Mouse (Mus musculus) adrenal gland (tissue): ENCODE results near the gene Ccdc126.
"Not testable (repeated sequence)": the region's sequence is repeated elsewhere in the genome, so short reads cannot be mapped to it uniquely, and the experiment has no call there.

Source experiments
- intact Hi-C: fragments of 180-260 bp; cut with DNase I; formaldehyde crosslinking; loops from one replicate; pipeline ENCODE4 v1.15.1; 2025
- long read RNA-seq, 2 experiments: library from polyadenylated mRNA; unstranded; transcript quantifications; one replicate each; pipeline ENCODE4 v2.0.0; 2020; ENCODE audit warnings: borderline replicate concordance in 1 of 2; ENCODE audit not compliant: insufficient replicate concordance in 1 of 2

Ccdc126 gene
- long read RNA-seq, experiment 1, transcript Ccdc126-201 (3 exons, 2,351 nt), result major isoform, 14 of 16 reads
- long read RNA-seq, experiment 1, partial matches to known transcripts, result 0 of 16 reads
- long read RNA-seq, experiment 1, other reads (novel, unspliced or antisense), result 2 of 16 reads
- long read RNA-seq, experiment 2, transcript Ccdc126-201 (3 exons, 2,351 nt), result major isoform, 15 of 23 reads
- long read RNA-seq, experiment 2, partial matches to known transcripts, result 0 of 23 reads
- long read RNA-seq, experiment 2, other reads (novel, unspliced or antisense), result 8 of 23 reads

DNA sequence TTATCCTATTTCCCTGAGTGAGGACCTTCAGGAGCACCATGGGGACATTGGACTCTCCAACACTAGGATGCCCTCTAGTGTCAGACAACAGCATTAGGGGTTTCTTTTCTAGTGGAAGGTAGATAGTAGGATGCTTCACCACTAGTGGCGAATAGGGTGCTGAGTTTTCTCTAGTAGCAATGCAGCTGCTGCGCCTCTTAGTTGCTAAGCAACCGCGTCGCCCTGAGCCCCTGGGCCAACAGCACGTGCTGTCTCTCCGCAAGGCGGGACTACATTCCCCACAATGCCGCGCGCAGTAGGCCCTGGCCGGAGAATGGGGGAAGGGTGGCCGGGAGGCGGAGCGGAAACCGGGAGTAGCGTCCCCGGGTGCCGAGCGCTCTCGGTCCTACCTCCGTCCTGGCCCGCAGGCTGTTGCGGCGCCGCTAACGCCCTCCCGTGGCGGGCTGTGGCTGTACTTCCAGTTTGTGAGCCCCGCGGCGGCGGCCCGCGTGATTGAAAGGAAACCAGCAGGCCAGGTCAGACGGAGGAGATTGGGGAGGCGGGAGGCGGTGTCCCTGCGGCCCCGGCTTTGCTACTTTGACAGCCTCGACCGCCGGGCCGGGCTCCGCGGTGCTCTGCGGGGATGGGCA is at the start of gene Ccdc126:
Gene Ccdc126 (plus strand): TSS at position 309 of the 629 bp plus-strand sequence.
- intact Hi-C loops, result loop anchor here (2.0 kb wide), 1 partner anchor 56 kb away; no protein-coding TSS in a partner anchor

DNA sequence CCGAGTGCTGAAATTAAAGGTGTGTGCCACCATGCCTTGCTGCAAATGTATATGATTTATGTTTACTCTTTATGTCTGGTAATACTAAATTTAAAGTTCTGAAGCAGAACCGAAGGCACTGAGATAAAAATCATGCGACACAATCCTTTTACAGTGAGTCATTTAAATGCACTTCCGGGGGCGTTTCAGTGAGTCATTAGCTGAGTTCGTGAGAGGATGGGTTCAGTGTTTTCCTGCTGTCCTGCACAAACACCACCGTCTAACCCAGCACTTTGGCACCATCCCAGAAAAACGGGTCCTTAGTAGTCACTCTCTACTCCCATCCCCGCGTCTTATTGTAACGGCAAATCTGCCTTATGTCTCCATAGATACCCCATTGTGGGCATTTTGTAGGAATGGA is 49.2 kb upstream of the Ccdc126 start:
- intact Hi-C loops, result loop anchor here (1.0 to 10.0 kb wide), 2 partner anchors 95 to 129 kb away; partner anchors contain the start of gene Fam221a

GRCm38 (mm10) chr6:49271815-49272214 is 47.3 kb upstream of the Ccdc126 start:
- intact Hi-C loops, result no loop called here

DNA sequence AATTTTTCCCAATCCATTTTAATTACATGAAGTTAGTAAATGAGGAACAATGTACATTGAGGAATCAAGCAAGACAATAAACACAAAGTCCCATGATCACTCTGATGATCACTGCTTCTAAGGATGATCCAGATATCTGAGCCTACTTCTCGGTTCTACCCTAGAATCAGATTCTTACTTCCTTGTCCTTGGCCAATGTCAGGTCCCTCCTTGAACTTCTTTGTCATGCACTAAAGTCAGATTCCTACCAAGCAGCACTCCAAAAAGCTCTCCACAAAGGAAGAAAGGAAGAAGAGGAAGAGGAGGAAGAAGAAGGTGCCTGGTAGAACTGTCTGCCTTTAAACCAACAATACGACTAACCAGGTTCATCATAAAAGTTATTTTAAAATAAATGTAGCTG is 46.2 kb upstream of the Ccdc126 start:
- intact Hi-C loops, result no loop called here

DNA sequence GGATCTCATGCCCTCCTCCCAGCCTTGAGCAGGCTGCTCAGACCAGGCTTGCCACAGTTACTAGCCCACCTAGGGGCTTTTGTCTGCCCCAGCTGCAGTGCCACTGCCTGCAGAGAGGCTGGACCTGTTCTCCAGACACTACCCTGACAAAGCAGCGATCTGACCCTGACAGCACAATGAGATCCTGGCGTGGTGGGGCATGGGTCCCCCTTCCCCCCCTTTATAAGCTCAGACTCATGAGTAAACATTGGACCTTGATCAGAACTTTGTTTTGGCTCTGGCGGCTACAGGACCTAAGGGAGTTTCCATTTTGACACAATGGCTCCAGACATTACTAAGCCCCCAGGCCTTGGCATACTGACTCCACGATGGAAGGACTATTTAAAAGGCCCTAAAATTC is 45.1 kb upstream of the Ccdc126 start:
- intact Hi-C loops, result no loop called here

DNA sequence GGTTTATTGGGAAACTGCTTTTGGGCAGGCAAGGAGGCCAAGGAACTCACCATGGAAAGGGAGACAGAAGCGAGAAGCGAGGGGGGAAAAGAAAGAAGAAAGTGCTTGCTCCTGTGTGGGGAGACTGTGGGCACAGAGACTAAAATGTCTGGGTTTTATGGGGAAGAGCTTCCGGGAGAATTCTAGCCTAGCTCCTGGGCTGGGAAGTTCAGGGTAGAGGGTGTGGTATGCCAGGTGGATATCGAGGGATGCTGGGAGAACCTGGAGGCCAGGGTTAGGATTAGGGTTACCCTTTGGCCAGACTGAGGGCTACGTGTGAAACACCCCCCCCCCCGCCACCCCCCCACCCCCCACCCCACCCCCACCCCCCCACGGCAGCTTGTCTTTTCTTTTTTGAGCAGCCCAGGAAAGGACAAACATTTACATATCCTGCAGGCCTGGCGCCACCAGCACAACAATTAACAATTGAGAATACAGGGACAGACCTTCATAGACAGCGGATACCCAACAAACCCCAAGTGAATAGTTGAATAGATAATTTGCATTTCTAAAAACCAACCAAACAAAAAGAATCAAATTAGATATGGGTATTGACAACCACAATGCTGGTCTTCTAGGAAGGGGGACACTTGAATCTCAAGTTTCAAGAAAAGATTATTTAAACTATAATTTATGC is 44.5 kb upstream of the Ccdc126 start:
- intact Hi-C loops, result no loop called here

DNA sequence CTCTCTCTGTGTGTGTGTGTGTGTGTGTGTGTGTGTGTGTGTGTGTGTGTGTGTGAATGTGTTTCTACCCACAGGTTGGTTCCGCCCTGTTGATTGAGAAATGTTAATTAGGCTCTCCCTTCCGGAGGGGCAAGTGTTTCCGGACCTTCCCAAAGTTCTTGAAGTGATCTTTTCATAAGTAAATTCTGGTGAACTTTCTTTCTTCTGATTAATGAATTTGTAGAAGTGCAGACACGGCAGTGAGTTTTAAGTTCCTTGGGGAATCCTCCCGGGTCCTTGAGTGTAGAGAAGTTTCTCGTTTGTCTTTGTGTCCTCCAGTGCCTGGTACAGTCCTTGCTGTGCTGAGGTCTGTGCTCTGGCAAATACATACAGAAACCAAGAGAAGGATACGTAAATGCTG is 43.8 kb upstream of the Ccdc126 start:
- intact Hi-C loops, result no loop called here

- intact Hi-C loops, result no loop called here
Measured at GRCm38 (mm10) chr6:49280942-49281341, 38.1 kb upstream of the Ccdc126 start.

DNA sequence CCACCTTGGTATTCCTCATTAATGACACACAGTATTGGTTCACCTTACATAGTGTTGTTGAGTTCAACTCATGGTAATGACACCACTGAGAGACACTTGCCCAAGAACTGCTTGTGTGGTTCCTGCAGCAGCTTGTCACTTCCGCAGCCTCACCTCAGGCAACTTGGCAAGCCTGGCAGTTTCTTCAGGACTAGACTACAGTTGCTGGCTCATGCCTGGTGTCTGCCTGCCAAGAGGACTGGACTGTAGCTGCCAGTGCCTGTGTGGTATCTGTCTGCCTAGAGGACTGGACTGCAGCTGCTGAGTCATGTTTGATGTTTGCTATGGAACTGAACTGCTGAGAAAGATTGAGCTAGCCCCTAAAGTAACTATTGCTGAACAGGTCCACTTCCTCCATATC is 37.0 kb upstream of the Ccdc126 start:
- intact Hi-C loops, result no loop called here

DNA sequence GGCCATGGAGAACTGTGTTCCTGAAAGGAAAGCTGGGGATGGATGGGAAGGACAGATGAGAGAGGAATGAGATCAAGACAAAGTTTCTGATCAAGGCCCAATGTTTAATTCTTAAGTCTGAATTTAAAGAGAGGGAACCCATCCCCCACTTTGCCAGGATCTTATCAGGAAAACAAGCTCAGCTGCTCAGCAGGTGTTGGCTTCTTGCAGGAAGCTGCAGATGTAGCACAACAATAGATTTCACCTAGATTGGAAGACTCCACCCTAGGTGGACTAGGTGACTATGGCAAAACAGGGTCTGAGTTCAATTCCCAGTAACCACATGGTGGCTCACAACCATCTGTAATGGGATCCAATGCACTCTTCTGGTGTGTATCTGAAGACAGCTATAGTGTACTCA is 20.8 kb upstream of the Ccdc126 start:
- intact Hi-C loops, result no loop called here

- intact Hi-C loops, result not testable (repeated sequence)
Measured at GRCm38 (mm10) chr6:49314821-49315220, 4.3 kb upstream of the Ccdc126 start.

DNA sequence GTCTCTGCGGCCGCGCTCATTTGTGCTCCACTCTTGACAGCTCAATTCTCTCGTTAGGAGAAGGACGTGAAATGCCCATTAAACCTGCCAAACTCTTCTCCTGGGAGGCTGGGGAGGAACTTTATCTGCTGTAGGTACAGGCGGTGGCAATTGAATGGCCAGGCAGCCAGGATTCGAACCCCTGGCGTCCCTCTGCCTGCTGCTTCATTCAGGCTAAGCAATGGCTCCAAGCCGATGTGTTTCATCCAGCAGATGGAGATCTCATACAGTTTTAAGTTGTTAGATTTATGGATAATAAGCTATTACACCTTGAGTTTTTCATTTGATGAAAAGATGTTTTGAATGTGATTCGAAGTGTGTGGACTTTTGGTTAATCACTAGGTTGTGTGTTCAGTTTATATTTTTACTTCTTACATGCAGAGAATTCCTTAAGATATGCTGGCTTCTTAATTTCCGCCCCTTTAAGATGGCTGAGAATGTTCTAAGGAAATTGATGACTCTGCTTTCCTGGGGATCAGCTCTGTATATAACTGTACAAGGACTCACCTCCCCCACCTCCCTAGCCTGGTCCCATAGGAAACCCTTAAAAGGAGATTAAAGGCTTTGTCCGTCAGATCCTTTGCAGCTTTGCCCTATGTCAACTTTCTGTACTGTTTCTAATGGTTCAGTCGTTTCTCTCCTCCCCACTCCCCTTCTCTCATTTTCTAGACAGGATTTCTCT is 681 bp downstream of the Ccdc126 start:
- intact Hi-C loops, result loop anchor here (2.0 to 5.0 kb wide), 2 partner anchors 48 to 57 kb away; partner anchors contain the start of gene Fam221a

- intact Hi-C loops, result loop anchor here (5.0 kb wide), 1 partner anchor 46 kb away; the partner anchor contains the start of gene Fam221a
Measured at GRCm38 (mm10) chr6:49321341-49321740, 2.3 kb downstream of the Ccdc126 start.

DNA sequence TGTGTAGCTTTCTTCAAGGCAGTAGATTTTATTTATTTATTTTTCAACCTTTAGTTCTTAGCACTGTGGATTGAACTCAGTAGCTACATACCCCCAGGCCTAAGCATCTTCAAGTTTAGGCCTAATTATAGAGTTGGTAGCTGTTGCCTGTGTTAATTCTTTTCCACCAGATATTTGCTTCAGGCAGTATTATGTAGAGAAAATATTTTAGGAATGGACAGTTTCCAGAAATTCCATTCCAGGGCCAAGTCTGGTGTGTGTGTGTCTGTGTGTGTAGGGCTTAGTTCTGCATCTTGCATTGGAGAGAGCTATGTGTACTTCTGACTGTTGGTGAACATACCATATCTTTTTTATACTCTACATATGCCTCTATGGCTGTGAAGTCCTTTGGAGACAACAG is 3.0 kb downstream of the Ccdc126 start:
- intact Hi-C loops, result loop anchor here (5.0 kb wide), 1 partner anchor 45 kb away; the partner anchor contains the start of gene Fam221a

- intact Hi-C loops, result loop anchor here (5.0 kb wide), 1 partner anchor 44 kb away; the partner anchor contains the start of gene Fam221a
Measured at GRCm38 (mm10) chr6:49322986-49323385, 3.9 kb downstream of the Ccdc126 start.

DNA sequence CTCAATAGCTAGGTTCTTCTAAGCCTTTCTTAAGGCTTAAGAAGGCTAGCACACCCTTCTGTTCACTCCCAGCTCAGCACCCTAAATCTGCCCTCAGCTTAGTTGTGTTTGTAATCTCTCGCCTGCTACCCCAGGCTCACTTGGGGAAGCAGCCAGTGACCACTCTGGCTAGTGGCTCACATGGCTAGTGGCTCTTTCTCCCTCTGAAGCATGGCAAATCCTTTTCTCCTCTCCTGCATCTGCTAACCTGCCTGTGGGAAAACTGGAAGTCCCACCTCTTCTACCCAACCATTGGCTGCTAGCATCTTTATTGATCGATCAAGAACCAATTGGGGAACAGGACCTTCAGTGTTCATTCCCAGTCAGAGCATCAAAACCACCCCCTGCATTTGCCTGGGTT is 5.5 kb downstream of the Ccdc126 start:
- intact Hi-C loops, result loop anchor here (5.0 kb wide), 1 partner anchor 43 kb away; the partner anchor contains the start of gene Fam221a

GRCm38 (mm10) chr6:49325294-49325693 is 6.2 kb downstream of the Ccdc126 start:
- intact Hi-C loops, result no loop called here

GRCm38 (mm10) chr6:49326846-49327245 is 7.8 kb downstream of the Ccdc126 start:
- intact Hi-C loops, result no loop called here

GRCm38 (mm10) chr6:49331369-49332059 is 12.4 kb downstream of the Ccdc126 start:
- intact Hi-C loops, result no loop called here

DNA sequence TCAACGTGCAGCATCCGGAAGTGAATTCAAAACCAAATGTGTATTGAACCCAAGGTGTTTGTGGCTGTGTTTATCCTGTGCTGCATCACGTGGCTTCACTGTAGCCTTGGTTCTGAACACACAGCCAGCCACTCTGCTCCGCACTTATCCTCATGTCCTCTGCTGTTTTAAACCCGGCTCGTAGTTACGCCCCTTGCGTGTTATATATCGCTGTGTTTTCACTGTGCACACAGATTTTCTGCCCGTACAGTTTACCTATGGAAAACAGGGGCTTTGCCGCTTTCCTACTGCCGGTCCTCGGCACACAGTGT is 12.9 kb downstream of the Ccdc126 start:
- intact Hi-C loops, result no loop called here

GRCm38 (mm10) chr6:49338566-49338965 is 19.5 kb downstream of the Ccdc126 start:
- intact Hi-C loops, result no loop called here
